Mouse (Mus musculus) gastrocnemius, adult 8-10 months (tissue): ENCODE measurements at regions not wholly inside any gene's neighbourhood (a gene's known extent, or its start where the extent isn't known, plus 50 kb on each side); places are given as distances from the start of the nearest gene placed in this dataset.

Source experiments
- DNase-seq, 2 experiments: peaks; one replicate each; pipeline ENCODE4 v3.0.0; 2022; ENCODE audit warnings: low spot score in 2 of 2

- no peak for DNase-seq
Measured at GRCm38 (mm10) chr1:169872865-169873264, 55.6 kb upstream of the Ccdc190 start.

- no peak for DNase-seq
Measured at GRCm38 (mm10) chr1:169868636-169869035, 59.8 kb upstream of the Ccdc190 start.

DNA sequence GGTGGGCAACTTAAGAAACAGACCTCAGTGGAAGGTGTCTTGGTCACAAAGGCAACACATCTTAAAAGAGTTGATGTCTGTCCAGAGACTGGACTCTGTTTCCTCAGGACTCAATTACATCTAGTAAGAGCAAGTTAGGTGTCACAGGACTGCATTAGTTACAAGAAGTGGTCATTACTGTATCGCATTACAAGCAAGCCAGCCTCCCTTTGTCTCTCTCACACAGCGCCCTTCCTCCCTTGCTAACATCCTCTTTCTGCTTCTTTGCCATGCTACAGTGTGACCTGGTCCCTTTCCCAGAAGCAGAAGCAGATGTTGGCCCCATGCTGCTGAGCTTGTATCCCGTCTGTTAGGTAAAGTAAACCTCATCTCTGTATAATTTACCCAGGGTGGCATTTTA is 61.0 kb upstream of the Ccdc190 start:
- no peak for DNase-seq

DNA sequence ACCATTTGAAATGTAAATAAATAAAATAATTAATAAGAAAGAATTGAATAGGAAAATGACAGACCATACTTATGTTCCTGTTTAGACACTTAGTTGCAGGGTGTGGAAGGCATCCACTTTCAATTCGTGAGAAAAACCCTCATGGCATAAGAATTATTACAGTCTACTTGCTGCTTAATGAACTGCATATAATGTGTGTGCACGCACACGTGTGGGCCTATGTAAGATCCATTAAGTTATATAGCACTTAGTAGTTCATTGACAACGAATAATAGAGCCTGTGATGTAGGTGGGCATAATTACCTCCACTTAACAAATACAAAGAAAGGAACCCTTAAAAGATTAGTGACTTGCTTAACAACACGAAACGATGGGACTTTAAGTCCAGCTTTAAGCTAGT is 61.6 kb upstream of the Ccdc190 start:
- no peak for DNase-seq

DNA sequence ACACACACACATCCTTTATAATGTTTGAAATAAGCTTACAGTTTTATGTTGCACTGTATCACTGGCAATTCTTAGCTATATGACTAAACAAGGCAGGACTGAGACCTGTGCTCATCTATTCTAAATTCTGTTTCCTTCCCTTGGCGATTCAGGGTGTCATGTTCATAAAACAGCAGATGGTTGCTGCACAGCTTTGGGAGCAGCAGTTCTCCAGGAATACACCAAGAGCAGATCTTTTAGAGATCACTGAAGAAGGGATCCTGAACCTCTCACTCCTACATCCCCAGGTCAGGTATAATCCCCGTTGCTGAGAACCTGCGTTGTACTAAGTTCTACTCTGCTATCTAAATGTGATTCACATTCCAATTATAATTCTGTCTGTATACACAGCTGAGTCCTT is 69.4 kb upstream of the Ccdc190 start:
- no peak for DNase-seq

DNA sequence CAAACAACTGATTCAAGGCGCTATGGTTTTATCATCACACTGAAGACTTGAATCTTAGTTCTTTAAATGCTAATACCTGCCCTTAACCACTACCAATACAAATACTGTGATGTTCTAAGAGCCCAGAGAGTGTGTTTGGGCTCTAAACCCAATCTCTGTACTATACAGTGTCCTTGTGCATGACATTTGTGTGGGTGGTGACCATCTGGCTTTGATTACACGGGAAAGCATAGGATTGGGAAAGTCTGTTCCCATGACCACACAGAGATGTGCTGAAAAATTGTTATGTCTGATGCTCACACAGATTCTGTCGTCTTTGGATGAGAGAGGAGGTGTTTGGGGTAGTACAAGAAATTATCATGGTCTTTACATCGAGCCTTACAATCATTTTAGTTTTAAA is 76.8 kb upstream of the Ccdc190 start:
- DNase-seq: no peak

GRCm38 (mm10) chr1:169848254-169849015 is 80.0 kb upstream of the Ccdc190 start:
- DNase-seq: peak in 1 of 2 experiments; percentile 34

- DNase-seq: no peak
Measured at GRCm38 (mm10) chr1:169842490-169842889, 86.0 kb upstream of the Ccdc190 start.

DNA sequence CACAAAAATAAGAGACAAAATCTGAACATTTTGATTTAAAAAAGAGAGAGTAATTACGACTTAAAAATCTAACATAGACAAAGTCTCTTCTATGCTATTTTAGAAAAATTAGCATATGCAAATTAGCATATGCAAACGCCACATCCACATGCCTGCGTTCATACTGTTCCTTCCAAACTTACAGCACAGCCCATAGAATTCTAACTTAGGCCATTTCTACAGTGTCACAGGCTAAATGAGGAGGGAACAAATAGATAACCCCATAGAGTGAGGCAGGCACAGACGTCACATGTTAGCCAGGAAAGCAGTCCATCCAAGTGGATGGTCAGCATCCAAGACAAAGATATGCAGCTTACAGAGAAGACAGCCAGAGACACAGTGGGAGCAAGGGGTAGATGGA is 87.5 kb upstream of the Ccdc190 start:
- no peak for DNase-seq

- no peak for DNase-seq
Measured at GRCm38 (mm10) chr1:169840056-169840728, 88.3 kb upstream of the Ccdc190 start.

GRCm38 (mm10) chr1:169833385-169833784 is 85.9 kb upstream of the Rgs4 start:
- no peak for DNase-seq

GRCm38 (mm10) chr1:169831326-169832066 is 84.1 kb upstream of the Rgs4 start:
- no peak for DNase-seq

DNA sequence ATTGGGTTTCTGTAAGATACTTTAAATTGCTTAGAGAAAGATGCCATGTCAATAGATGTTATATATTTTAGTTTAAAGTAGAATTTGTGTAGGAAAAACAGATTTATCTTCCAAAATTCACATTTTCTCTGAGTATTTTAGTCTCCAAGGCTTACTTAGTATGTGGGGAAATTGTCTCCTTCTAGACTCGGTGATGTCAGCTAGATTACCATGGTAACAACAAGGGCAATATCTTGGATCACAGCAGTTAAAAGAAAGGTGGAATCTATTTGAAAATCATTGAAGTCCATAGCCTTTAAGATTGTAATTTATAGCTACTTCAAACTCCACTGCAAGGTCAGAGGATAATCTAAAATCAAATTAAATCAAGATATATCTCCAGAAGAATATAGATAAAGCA is 83.2 kb upstream of the Rgs4 start:
- no peak for DNase-seq

GRCm38 (mm10) chr1:169822034-169822433 is 74.6 kb upstream of the Rgs4 start:
- no peak for DNase-seq

DNA sequence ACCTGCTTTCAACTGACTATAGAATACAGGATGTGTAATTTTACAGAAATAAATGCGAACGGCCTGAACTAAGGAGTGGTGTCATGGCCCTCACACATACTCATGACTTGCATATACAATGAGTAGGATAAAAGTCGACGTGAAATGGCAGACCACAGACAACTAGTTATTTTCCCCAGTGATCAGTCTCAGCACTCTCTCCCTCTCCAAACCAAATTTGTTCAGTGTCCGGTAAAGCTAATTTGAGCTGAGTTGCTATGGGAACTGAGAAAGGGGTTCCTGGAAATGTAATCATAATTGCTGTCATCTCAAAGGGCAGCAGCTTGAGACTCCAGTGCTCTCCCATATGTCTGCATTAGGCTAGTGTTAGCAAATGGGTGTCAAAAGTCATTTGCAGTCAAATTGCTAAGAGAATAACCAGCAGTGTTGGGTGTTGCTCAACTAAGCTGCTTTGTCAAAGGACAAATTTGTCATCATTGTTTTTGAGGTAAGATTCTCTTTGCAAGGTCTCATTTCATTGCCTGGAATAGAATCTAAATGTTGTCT is 72.0 kb upstream of the Rgs4 start:
- no peak for DNase-seq

DNA sequence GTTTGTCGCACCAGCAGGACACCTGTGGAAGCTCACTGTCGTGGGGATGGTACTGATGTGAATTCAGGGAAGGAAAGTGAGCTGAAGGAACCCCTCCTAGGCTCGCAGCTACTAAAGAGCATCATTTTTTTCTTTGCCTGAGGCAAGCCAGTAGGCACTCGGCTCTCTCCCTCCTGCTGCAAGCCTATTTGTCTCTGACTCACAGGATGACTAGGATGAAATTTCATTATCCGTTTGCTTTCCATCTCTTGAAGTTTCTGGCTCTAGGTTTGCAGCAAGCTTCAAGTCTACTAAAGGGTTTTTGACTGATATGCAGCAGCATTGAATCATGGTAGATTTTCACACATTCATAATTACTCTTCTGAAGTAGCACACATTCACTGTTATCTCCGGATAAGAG is 69.5 kb upstream of the Rgs4 start:
- no peak for DNase-seq

- no peak for DNase-seq
Measured at GRCm38 (mm10) chr1:169812512-169813101, 65.2 kb upstream of the Rgs4 start.

GRCm38 (mm10) chr1:169803428-169804138 is 56.1 kb upstream of the Rgs4 start:
- DNase-seq: no peak

DNA sequence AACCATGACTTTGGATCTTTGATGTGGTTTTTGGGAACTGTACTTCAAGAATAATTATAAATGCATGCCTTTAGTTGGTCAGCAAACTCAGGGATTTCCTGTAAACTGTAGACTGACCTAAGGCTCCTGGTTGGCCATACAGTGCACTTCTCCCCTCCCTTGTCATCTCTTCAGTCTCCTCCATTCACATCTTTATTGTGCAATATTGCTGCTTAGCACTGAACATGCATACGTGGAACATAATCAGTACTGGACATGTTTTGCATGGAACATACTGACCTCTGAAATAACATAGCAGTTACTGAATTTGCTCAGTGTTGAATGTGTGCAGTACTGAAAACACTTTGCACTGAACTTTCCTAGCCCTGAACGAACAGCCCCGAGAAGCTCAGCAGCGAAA is 55.4 kb upstream of the Rgs4 start:
- DNase-seq: no peak

- no peak for DNase-seq
Measured at GRCm38 (mm10) chr1:169802053-169802830, 54.8 kb upstream of the Rgs4 start.
